Mouse (Mus musculus) bone marrow, adult 2 months (tissue): ENCODE data around the gene Spr. TPM values are rescaled to one million over a fixed set of nuclear protein-coding genes. Genes with fewer than 3 reads are reported as not detected.

Experiments
- H3K27ac ChIP-seq: fragments of 200-500 bp; 2 replicates; pipeline ENCODE4 v1.5.1; 2012; ENCODE audit warnings: low read depth, mild to moderate bottlenecking, control low read depth, inconsistent platforms, low read length; ENCODE audit not compliant: control insufficient read depth, poor library complexity, insufficient read depth
- H3K4me1 ChIP-seq: fragments of 200-500 bp; 2 replicates; pipeline ENCODE4 v1.6.1; 2011; ENCODE audit warnings: low read length; ENCODE audit not compliant: control insufficient read depth, insufficient read depth
- H3K4me3 ChIP-seq: fragments of 200-500 bp; replicated peaks from 2 replicates; pipeline ENCODE3; 2011; ENCODE audit warnings: mild to moderate bottlenecking, low read depth, low read length, control low read depth; ENCODE audit not compliant: control insufficient read depth
- CTCF ChIP-seq: fragments of 200-500 bp; IDR thresholded peaks from 2 replicates; pipeline ENCODE4 v1.5.1; 2011; ENCODE audit warnings: low read length, control low read depth; ENCODE audit not compliant: control insufficient read depth, insufficient read depth
- POLR2A ChIP-seq: fragments of 200-500 bp; IDR thresholded peaks from 2 replicates; pipeline ENCODE4 v1.6.1; 2011; ENCODE audit warnings: low read depth, mild to moderate bottlenecking, control low read depth, low read length, borderline replicate concordance; ENCODE audit not compliant: control insufficient read depth
- WGBS: fragments of 180-500 bp; shearing (Covaris S2); methylation state at CpG from one replicate; pipeline ENCODE4 v1.1.7; 2018; 5-methylcytosine and 5-hydroxymethylcytosine counted together
- polyA plus RNA-seq: library from polyadenylated mRNA; stranded (reverse); fragments of >200 nt; gene quantifications from 2 replicates; pipeline ENCODE4 v1.2.4, GENCODE M21; 2011; ENCODE audit warnings: low replicate concordance; ENCODE audit not compliant: missing spikeins, insufficient read depth, insufficient read length

The Spr gene
- 13.5 and 18.0 TPM in 2 replicates for polyA plus RNA-seq

DNA sequence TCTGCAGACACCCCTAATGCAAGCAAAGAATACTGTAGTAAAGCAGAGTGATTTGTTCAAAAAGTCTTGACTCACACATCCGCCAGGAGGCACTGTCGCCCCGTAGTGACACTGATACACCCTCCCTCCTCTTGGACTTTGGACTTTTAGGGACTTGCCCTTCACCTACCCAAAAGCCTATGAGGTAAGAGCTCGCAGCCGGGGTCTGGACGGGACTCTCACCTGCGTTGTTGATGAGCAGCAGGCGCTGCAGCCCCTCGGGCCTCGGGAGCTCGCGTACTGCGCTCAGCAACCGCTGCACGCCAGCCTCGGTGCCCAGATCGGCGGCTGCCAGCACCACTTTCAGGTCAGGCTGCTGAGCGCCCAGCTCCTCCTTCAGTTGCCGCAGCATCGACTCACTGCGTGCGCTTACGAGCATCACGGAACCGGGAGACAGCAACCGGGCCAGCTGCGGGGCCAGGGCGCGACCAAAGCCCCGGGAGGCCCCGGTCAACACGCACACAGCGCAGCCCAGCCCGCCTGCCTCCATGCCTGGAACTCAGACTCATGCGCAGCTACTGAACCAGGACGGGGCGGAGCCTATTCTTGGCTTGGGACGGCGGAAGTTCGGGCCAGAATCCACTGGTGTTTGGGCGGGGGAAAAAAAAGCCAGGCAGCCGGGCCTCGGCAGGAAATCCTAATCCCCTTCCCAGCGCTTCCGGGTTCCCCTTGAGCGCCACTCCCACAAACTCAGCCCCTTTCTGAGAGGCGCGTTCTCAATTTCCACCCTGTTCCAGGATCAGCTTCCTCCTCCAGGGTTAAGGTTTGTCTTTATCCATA is at the start of gene Spr:
Gene Spr (minus strand): TSS at position 550 of the 819 bp plus-strand sequence.
- Histone ChIP-seq H3K4me1 (no peaks in the 10 kb centered on the region), H3K4me3 (peak within 1 kb of the TSS; percentile 78), H3K27ac (peak within 1 kb of the TSS; percentile 82)
- TF ChIP-seq POLR2A (peak; percentile 77; the same call in 1 of the 2 replicates), CTCF (peak; percentile 89)
- WGBS: under 1% methylated on average over 49 of the region's 49 CpGs

DNA sequence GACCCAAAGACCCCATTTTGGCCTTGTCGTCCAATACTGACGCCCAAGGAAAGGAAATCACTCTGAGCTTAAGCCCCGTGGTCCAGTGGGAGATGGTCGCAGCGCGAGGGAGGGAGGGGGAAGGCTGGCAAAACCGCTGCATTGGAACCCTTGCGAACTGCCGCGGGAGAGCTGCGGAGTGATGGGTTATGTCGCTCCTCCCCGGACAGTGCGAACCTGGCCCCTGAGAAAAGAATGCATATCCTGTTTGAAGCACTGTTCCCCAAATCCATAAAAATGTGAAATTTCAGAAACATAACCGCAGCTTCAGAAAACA is 49.1 kb upstream of the Spr start:
- Histone ChIP-seq H3K4me1 (no peaks in the 10 kb centered on the region), H3K4me3 (no peak overlapping the region), H3K27ac (no peak overlapping the region)
- WGBS: 4% methylated on average over 15 of the region's 15 CpGs
- TF ChIP-seq POLR2A (no peak), CTCF (no peak)

DNA sequence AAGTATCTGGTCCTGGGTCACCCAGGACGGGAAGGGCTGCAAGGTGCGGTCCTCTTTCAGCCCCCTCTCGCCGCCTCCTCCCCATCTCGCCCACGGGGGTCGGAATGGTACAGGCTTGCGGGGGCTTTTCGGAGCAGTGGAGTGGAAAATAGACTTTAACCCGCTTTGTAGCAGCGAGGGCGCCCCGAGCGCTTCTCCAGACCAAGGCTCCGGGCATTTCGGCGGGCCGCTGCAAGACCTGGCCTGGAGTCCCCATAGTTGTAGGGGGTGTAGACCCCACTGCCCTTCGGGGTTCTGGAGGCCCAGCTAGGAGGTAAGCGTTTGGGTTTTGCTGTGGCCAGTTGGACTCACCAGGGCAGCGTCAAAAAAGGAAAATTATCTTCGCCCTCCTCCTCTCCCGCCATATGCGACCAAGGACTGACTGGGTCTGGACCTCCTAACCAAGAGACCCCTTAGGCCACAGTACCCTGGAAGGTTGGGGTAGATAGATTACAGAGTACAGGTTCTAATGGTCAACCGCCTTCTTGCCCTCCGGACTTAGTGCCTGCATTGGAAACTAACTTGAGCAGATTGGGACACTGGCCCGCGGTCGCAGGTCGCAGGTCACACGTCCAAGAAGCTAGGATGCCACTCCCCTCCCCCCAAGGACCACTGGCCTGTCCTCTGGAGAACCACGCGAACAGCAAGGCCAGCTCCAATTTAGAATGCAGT is 48.6 kb upstream of the Spr start:
- H3K27ac ChIP-seq: no peak overlapping the region
- no peaks in the 10 kb centered on the region for H3K4me1 ChIP-seq
- TF ChIP-seq CTCF (no peak), POLR2A (no peak)
- WGBS: 12% methylated on average over 33 of the region's 33 CpGs
- no peak overlapping the region for H3K4me3 ChIP-seq

DNA sequence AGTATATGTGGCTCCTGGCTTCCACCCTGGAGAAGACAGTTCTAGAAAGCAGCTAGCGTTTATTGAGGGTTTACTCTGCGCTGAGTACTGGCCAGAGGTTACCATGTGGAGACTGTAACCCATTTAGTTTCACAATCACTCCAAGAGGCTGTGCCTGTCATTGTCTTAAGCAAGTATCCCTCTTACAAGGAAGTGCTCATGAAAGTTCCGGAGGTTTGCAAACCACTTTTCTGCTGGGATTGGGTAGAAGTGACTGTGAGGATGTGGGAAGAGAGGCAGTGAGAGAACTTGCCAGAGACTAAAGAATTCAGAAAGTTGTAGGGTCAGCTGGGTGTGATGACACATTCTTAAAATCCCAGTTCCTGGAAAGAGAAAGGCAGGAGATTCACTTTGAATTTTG is 46.4 kb upstream of the Spr start:
- Histone ChIP-seq H3K4me1 (no peaks in the 10 kb centered on the region), H3K4me3 (no peak overlapping the region), H3K27ac (no peak overlapping the region)
- no peak for TF ChIP-seq POLR2A
- TF ChIP-seq CTCF: no peak
- WGBS: 36% methylated on average over 3 of the region's 3 CpGs

DNA sequence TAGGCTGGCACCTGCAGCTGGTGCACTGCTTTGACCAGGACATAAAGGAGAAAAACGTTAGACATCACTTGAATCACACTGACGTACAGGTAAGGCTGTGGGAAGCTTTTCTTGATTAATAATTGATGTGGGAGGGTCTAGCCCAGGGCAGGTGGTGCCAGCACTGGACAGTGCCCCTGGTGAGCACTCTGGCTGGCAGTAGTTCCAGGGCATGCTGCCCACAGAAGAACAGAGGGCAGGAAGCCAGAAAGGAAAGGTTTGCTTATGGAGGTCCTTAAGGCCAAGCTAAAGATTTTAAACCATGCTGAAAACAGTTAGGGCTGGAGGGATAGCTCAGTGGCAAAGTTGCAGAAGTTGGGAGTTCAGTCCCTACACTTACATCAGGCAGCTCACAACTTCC is 42.5 kb upstream of the Spr start:
- WGBS: 66% methylated on average over 2 of the region's 2 CpGs

DNA sequence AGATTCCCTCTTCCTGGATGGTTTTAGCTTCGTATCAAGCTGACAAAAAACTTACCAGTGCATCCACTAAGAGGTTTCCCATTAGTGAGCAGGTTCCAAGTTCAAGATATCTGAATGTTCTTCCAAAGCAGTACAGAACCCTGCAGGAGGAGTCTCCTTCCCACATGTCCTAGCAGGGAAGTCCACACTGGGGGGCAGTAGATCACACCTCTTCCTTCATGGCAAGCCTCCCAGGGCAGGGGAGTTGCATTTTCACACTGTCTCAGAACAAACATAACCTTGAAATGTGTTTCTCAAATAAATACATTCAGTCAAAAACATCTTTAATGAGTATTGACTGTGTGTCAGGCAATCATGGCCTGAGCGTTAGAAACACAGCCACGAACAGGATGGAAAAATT is 42.0 kb upstream of the Spr start:
- no peak overlapping the region for H3K27ac ChIP-seq
- TF ChIP-seq POLR2A (no peak), CTCF (no peak)
- whole genome bisulfite sequencing: 75% methylated on average over 3 of the region's 3 CpGs
- no peak overlapping the region for H3K4me3 ChIP-seq
- H3K4me1 ChIP-seq: no peaks in the 10 kb centered on the region

More for the DNA sequence above, 42.5 kb upstream of the Spr start:
- no peak overlapping the region for H3K4me3 ChIP-seq
- H3K4me1 ChIP-seq: no peaks in the 10 kb centered on the region
- TF ChIP-seq CTCF (no peak), POLR2A (no peak)
- H3K27ac ChIP-seq: no peak overlapping the region

DNA sequence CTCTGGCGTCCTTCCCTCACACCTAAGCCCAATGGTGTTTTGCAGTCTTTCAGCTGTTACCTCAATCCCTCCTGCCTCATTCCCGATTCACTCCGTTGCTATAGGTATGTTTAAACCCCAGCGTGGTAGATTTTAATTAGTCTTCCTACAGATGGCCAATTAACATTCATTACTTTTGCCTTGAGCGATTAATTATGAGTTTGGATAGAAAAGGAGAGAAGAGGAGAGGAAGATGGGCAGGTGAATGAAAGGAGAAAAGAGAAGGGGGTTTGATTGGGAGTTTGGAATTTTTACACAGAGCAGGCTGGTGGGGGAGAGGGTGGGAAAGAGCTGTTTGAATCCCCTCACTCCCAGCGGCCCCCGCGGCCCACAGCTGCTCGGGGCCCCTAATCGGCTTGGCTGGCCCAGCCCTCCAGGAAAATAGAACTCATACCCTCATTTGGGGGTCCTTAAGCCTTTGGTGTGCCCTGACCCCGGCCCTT is 27.9 kb upstream of the Spr start:
- no peak for TF ChIP-seq CTCF
- no peak for TF ChIP-seq POLR2A
- Histone ChIP-seq H3K27ac (no peak overlapping the region), H3K4me3 (no peak overlapping the region), H3K4me1 (no peaks in the 10 kb centered on the region)
- WGBS: 70% methylated on average over 11 of the region's 11 CpGs

DNA sequence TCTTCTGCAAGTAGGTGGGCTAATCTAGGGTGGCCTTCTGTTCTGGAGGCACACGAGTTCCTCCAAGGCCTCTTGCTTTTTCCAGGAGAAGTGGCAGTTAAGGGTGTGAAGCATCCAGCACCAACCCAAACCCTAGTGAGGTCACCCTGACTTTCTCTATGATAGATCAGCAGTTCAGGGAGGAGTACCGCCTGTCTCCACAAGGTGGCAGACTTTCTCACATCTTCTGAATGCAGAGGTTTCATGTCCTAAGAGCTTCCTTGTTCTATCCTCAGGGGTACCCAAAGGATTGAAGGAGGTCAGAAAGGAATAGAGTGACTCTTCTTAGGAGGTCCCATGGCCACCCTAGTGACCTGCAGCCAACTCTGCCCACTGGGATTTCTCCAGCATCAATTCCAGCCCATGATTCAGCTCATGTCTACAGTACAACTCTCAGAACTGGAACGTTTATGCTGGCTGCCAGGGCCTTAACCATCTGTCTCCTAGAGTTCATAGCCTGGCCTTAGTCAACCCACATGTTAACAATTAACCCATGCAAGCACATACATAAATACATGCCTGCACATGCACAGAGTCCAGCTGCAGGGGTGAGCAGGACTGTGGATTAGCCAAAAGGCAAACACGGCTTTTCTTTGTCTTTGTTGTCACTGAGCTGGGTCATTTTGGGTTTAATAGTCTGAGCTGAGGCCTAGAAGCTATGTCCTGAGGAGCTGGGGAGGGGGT is 22.8 kb upstream of the Spr start:
- Histone ChIP-seq H3K4me1 (no peaks in the 10 kb centered on the region), H3K4me3 (no peak overlapping the region), H3K27ac (no peak overlapping the region)
- WGBS: 45% methylated on average over 4 of the region's 4 CpGs
- TF ChIP-seq CTCF (peak; percentile 66), POLR2A (no peak)
